Mouse (Mus musculus) cerebellum, adult 11-12 months (tissue): ENCODE measurements at regions not wholly inside any gene's neighbourhood (a gene's known extent, or its start where the extent isn't known, plus 50 kb on each side); places are given as distances from the start of the nearest gene placed in this dataset.

Source experiments
- DNase-seq: peaks from one replicate; pipeline ENCODE4 v3.0.0; 2022

DNA sequence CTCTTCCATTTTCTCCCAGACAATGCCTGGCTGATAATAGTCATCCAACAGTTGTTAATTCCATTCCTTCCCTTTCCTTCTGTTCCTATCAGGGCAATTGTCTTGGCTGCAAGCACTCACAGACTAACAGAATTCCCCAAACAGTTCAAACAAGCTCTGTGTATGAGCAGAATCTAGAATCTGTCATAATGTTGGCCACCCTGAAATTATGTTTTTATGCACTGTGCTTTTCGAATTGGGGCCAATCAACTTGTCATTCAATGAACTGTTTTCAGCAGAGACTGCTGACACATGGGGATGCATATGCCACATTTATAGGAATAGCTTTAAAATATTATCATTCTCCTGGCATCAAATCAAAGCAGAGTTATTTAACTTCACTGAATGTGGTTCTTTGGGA, 235.8 kb upstream of the Tmtc4 start:
- DNase-seq = no peak

DNA sequence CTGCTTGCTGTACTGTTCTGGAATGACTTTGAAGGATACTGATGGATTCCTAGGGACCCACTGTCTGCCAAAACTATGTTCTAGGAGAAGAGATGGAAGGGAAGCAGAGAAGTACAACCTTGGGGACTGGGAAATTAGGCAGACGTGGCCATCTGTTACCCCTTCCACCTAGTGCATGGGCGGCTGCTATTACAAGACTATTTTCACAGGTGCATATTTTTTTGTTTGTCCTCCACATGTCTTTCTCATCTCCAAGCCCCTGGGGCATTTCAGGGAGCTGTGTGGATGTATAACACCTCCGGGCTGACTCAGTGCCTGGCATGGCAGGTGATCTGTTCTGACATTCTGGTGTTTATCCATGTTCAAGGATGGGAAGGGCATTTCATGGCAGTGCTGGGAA, 226.4 kb upstream of the Tmtc4 start:
- DNase-seq = peak; percentile 41

DNA sequence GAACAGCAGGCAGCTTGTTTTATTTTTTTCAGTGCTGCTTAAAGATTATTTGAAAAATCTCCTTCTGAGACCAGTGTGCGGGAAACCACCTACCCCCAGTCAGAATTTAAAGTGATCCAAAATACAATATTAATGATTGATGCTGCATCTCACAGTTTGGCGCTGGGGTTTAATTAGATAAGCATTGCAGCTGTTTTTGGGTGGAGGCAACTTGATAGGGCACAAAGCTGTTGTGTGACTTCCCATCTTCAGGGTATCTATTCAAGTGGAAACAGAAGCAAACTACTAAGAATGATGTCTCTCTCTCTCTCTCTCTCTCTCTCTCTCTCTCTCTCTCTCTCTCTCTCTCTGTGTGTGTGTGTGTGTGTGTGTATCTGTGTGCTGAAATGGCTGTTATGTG, 219.0 kb upstream of the Tmtc4 start:
- no peak for DNase-seq

DNA sequence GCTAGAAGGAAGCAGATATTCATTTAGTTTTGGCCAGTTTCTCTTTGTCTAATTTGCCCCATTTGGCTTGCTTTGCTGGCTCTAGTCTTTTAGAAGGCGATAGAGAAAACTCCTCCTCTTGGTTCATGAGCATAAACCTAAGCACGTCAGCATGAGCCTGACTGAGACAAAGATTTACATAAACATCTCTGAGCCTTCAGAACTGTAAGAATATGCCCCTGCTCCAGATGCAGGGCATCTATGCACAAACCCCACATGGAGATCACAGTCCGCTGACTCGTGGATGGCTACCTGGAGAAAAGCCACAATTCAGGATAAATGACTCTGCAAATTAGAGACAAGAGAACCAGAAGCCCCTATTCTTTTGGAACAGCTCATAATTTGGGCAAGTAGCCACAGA, 218.5 kb upstream of the Tmtc4 start:
- no peak for DNase-seq

DNA sequence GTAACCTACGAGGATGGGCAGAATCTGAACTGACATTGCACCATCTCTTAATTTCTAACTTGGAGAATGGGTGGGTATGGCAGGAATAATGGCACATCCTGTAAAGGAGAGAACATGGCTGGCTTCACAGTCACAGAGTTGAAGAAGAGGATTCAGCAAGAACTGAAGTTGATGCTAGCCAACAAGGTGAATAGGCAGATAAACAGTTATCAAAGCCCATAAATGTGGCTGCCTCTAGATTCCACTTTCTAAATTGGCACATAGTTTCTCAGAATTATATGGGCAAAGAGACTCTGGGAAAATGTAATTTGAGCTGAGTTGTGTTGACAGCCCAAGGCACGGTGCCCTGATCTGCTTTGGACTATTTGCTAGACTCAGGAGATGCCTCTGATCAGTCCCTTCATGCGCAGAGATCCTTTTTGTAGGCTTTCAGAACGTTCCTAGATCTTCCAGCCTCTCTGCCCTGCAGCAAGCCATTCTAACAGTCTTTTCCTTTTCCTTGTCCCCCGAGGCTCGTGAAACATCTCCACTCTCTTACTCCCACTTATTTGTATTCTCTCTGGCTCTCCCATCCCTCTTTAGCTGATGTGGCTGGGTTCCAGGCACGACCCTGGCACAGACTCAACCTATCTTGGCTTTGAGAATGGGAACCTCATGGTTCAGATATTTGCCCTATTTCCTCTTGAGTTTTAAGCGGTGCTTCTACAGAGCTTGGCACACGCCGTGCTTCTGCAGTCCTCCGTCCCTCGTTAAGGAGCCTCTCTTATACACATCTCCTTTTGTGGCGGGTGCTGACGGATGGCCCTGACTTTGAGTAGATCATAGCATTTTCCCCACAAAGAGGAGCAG, 217.8 kb upstream of the Tmtc4 start:
- peak; percentile 82 for DNase-seq

DNA sequence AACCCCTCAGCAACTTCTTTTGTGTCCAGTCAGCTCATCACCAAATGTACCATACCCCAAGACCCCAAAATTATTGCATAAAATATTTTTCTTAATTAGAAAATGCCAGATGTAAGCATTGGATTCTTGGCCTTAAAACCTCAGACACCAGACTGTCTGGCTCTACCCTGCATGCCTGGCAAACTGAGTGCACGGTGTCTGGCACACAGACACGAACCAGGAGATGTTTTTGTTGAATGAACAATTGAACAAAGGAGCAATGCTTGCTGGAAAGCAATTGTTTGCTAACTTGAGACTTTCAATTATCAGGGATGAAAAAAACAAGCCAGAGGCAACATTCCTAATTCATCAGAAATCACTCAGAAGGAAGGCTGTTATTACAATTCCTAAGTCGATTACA, 215.3 kb upstream of the Tmtc4 start:
- DNase-seq = no peak

DNA sequence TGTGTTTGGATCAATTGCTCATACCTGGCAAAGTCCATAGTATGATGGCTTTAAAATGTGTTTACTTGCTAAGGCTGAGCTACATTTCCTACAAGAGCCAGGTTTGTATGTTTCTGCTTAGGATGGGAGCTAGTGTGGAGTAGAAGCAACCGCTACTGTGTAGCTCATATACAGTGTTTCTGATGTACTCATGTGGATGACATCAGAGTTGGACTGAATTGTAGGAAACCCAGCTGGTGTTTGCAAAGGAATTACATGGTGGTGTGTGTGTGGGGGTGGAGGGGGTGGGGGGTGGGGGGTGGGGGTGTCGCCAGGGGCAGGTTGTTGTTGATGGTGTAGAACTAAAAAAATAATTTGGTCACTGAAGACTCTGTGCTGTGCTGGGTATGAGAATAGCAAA, 208.7 kb upstream of the Tmtc4 start:
- no peak for DNase-seq

DNA sequence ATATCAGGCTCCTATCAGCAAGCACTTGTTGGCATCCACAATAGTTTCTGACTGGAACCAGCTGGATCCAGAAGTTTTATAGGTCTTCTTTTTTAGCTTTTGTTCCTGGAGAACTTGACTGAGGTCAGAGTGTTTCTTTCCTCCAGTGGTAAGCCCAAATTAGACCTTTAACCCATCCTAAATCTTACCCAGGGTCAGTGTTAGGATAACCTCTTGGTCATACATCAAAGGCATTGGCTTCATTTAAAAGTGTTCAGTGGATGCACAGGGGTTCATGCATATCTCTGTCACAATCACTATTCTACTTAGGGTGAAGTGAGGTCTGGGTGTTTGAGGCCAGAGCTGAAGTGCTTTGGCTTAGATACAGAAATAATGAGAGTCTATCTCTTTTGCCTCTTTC, 206.9 kb upstream of the Tmtc4 start:
- no peak for DNase-seq

DNA sequence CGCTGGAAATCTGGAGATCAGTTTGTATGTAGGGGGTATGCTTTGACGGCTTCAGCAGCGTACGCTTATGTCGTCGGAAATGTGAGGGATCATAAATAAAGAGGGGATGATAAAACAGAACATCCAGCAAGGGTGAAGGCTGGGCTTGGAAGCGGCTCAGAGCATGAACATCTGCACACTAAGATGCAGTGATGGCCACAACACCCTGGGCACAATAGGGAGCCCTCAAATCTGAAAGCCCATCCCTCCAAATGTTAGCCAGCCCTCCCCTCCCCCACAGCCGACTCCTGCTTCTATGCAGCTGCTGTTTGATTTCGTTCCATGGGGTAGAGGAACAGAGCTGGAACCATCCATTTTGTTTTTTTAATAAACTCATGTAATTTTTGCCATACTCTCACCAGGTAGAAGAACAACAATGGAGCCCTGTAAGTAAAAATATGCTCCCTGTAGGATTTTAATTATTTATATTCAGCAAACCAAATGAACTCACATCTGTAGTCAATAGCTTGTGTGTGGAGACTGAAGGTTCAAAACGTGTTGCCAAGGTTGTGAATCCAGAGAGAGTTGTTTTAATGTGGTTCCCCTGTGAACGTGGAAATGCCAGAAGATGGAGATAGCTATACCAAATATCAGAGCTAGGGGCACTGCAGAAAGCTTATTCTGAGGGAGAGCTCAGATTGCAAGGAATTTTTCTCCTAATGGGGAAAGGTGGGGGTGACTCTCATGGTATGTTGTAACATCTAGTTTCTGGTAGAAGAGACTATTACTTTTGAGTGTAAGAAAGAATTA, 203.6 kb upstream of the Tmtc4 start:
- DNase-seq = no peak

DNA sequence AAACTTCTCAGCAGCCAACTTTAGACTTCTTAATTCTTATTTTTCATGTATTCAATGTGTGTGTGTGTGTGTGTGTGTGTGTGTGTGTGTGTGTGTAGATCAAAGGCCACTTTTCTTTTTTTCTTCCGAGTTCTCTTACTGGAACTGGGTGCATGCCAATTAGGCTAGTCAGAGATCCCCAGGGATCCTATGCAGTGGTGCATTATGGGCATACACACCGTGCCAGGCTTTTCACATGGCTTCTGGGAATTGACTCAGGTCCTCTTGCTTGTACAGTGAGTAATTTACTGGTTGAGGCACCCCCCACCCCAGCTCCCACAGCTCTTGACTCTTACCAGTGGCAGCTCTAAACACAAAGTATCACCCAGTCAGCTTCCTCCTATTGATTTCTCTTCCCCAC, 189.3 kb upstream of the Tmtc4 start:
- no peak for DNase-seq

DNA sequence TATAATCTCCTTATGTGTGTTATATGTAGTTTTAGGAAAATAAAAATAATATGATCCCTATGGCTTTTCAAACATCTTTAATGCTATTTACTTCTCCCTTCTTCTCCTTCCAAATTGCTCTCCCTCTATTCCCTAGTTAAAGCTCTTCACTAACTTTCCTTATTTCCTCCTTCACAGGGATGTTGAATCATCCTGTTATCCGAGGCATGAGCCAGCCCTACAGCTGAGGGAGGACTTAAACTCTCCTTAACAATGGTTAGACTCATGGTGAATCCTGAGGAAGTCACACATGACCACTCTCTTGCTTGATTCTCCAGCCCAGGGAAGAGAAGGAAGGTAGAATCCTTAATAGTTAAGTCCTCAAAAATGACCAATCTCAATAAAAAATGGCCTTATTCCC, 188.0 kb upstream of the Tmtc4 start:
- DNase-seq = no peak

DNA sequence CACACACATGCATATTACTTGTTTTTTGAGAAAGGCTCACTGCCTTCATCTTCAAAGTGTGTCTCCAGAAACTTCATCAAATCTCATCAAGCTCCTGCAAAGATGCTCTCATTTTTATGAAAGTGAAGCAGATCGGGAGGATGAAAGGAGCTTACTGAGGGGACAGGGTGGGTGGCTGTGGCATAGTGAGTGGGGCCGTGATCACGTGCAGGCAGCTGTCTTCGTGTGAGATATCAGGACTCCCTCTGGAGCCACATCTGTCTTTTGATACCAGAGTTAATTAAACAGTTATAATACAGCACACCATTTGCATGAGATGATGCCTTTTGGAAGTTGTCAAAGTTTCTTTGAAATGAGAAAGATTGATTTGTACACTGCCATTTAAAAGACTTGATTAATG, 180.0 kb upstream of the Tmtc4 start:
- no peak for DNase-seq

DNA sequence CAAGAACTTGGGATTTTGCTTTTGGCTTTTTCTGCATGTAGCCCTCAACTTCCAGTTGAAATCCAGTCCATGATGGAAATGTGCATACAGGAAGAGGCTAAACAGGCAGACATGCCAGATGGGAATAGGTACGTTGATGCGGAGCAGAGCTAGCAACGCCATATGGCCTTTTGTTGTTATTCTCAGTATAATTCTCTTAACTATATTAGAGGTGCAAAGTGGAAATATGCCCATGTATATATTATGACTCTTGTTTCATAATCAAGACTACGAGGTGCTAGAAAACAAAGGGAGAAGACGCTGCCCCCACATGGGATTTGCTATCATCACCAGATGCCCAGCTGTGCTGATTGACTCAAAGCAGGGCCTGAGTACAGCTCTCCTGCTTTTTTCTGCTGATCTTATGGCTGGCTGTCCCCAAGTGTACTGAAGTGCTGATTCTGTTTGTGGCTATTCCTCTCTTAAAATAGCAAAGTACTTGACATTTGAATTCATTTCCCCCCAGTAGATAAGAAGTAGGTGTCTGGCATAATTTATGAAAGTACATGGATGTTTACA, 159.7 kb upstream of the Tmtc4 start:
- peak; percentile 9 for DNase-seq

DNA sequence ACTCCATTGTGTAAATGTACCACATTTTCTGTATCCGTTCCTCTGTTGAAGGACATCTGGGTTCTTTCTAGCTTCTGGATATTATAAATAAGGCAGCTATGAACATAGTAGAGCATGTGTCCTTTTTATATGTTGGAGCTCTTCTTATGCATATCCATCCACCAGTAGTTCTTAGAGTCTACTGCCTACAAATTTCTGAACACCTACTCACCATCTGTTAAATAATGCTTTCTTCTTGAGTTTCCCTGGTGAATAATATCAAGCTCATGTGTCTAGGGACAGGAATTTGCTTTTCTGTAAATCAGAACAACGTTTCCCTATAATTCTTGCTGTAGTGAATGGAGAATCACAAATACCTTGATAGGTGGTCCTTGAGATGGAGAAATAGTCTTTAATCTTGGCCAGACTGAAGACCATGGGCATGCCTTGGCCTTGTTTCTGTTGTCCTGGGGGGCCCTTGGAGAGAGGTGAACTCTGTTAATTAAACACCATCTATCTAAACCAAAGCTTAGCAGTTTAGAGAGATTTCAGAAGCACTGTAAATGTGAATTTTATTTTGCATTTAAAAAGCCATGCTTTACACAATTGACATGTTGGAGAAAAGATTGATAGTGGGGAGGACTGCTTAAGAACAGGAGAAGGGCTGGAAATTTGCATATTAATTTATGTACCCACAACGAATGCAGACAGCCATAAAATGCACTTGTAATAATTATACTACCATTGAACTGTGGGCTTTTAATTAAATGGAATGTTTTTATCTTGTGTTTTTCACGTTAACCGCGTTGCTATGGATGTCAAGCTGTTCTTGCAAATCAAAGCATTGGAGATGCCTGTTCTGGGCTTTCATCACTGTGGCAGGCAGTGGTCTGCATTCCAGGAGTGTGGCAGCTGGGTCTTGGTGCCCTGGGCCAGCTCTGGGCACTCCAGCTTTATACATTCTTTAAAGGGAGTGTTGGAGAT, 155.2 kb upstream of the Tmtc4 start:
- DNase-seq = no peak

DNA sequence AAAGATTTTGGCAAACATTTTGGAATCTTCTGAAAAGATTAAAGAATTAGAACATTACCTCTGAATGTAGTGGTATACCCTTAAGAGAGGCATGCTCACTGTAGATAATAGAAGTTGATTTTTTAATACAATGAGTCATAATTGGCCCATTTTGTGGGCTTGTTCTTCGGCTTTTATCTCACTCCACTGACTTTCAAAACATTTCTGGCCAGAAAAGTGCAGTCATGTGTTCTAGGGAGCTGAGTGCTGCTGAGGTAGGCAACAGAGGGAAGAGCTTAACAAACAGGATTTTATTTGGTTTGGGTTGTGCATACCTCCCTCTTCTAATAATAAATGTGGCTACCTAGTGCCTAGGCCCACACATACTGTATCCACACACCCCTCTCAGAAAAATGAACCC, 150.1 kb upstream of the Tmtc4 start:
- no peak for DNase-seq

DNA sequence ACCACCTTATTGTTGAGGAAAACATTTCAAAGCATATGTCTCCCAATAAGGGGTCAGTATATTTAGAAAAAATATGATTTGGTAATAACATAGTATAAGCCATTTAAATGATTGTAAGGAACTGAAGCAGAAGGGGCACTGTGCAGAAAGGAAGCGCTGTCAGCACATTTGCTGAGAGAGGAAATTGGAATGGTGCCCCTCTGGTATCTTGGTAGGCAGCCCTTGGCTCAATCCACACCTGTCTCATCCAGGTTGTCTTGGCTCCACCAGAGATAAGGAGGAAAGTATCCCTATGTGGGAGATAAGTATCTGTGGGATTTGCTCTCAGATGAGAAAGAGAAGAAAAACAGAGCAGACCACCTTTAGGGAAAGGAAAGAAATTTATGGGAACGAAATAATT, 136.5 kb upstream of the Tmtc4 start:
- peak; percentile 68 for DNase-seq

DNA sequence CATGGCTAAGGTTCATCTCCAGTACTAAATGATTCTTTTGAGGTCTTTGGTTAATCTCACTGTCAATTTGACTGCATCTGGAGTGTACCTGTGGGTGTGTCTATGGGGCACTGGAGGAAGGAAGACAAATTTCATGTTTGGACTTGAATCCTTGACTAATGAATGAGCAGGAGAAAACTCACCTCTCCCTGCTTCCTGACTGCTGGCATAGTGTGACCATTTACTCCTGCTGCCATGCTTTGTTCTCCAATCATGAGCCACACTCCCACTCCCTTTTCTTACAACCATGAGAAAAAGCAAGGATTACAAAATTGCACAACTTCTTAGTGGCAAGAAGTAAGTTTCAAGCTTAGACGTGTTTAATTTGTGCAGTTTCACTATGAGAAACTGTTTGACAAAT, 132.5 kb upstream of the Tmtc4 start:
- DNase-seq = no peak

DNA sequence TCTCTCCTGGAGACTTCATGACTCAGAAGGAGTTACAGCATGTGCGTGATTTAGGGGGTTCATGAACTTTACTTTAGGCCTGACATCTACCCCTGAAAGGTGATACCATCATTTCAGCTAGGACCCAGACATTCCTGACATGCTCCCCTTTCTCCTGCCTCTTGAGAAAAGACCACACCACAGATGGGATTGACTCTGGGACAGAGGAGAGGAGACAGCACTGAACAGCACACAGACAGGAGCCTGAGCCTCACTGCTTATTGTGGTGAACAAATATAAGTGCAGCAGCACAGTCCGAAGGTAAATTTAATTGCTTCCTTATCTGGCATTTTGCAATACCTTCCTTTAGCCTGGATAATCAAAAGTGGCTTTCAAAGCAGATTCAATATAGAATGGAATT, 126.7 kb upstream of the Tmtc4 start:
- DNase-seq = no peak

DNA sequence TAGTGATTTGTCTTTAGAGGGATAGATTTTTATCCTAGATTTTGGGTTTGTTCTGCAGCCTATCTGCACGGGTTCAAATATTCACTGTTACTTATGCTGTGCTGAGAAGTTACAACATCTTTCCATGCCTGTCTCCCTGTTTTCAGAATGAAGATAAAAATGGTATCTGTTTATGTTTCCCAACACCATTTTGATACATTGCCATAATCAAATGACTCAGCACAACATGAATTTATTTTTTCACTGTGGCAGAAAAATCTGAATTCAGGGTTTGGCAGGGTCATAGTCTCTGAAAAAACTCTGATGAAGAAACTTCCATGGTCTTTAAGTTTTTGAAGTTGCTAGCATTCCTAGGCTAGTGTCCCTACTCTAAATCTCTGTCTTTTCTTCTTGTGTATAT, 116.5 kb upstream of the Tmtc4 start:
- no peak for DNase-seq

DNA sequence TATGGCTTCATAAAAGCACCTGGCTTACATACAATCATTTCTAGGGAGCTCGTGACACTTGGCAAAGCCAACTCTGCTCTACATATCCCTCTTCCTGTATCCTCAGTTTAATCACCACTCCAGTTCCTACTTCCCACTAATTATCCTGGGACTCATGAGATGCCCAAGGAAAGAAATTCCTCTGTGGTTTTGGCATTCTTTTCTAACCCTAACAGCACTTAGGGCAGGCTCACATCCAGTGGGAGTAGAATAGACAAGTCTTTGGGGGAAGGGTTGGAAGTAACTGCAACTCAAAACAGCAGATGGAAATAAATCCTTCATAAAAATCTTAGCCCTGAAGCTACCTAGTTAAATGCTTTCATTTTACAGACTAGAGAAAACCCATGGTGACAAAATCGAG, 112.3 kb upstream of the Tmtc4 start:
- no peak for DNase-seq

DNA sequence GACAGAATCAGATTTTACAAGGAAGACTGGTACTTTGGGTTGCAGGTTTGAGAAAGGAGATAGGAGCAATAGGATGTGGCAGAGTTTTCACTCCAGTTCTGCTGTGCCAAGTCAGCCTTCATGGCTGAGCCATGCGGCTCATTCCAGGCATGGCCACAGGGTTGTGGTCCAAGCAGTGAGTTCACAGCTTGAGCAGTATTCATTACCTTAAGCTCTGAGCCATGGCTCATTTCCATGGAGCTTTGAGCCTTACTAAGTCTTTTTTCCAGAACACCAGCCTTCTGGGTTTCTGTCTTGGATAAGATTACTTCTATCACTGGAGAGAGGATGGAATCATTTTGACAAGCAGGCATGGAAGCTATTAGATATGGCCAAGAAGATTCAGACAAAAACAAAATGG, 98.2 kb upstream of the Tmtc4 start:
- DNase-seq = no peak

DNA sequence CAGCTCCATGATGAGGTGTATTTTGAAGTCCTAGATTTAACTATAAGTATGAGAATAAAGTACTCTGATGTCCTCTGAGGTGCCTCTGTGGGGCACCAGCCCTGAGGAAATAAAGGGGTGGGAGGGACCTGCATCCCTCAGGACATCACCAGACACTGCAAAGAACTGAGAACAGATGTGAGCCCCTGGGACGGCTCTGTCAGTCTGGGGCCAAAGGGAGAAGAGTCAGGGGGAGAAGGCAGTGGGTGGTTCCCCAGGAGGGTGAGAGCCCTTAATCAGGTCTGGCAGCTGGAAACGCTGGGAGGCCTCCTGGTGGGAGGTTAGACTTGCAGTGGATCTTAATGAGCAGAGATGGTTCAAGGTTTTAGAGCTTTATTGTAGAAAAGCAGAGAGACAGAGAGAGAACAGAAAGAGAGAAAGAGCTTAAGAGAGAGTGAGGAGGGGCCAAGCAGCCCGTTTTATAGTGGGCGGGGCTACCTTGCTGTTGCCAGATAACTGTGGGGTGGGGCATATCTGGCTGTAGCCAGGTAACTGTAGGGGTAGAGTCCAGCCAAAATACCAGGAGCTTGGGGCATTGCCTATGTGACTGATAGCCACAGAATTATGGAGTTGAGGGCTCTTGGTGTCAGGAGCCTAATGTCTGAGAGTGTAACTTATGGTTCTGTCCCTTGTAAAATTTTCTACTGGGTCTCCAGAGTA, 97.3 kb upstream of the Tmtc4 start:
- no peak for DNase-seq
